Mouse (Mus musculus): Measurements from ENCODE around the gene Sfi1. TPM values are rescaled to one million over a fixed set of nuclear protein-coding genes. Genes with fewer than 3 reads are reported as not detected.
A peak's percentile ranks its signal among the peaks of the same experiment; 100 is the strongest.
"Not testable (repeated sequence)": the region's sequence is repeated elsewhere in the genome, so short reads cannot be mapped to it uniquely, and the experiment has no call there.

The Sfi1 gene
- total RNA-seq (2014; fragmentation: Nextera tagmentation) (10.4 and 12.3 TPM in 2 replicates), total RNA-seq (2017) (8.0 and 18.0 TPM in 2 replicates)

GRCm38 (mm10) chr11:3193363-3193762, at the start of gene Sfi1:
Sfi1 (minus strand) TSS chr11:3193463.
- ATAC-seq (replicated peaks; ENCODE audit: poor library complexity, severe bottlenecking): no peak

GRCm38 (mm10) chr11:3242395-3242794, 49.1 kb upstream of the Sfi1 start:
- no peak for ATAC-seq (replicated peaks; ENCODE audit: poor library complexity, severe bottlenecking)

DNA sequence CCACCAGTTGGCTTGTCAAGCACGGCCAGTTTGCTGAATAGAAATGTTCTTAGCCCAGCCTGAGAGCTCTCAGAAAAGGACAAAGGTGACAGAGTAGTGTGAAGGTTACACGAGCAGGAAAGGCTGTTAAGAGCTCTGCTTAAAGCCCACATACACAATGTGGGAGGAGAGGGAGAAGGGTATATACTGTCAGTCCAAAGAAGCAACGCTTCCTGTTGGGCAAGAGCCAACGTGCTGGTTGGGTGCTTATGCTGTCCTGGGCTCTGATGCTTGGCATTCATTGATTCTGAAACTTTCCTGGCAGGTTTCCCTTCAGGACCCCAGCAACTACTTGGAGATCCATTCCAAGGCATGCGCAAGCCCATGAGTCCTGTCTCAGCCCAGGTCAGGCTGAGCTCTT, 42.0 kb upstream of the Sfi1 start:
- peak; percentile 65 for ATAC-seq (replicated peaks; ENCODE audit: poor library complexity, severe bottlenecking)

- no peak for ATAC-seq (replicated peaks; ENCODE audit: poor library complexity, severe bottlenecking)
Observed at GRCm38 (mm10) chr11:3233704-3234103, 40.4 kb upstream of the Sfi1 start.

- peak; percentile 60 for ATAC-seq (replicated peaks; ENCODE audit: poor library complexity, severe bottlenecking)
Observed at GRCm38 (mm10) chr11:3232248-3232647, 39.0 kb upstream of the Sfi1 start.

- no peak for ATAC-seq (replicated peaks; ENCODE audit: poor library complexity, severe bottlenecking)
Observed at GRCm38 (mm10) chr11:3227113-3227512, 33.9 kb upstream of the Sfi1 start.

DNA sequence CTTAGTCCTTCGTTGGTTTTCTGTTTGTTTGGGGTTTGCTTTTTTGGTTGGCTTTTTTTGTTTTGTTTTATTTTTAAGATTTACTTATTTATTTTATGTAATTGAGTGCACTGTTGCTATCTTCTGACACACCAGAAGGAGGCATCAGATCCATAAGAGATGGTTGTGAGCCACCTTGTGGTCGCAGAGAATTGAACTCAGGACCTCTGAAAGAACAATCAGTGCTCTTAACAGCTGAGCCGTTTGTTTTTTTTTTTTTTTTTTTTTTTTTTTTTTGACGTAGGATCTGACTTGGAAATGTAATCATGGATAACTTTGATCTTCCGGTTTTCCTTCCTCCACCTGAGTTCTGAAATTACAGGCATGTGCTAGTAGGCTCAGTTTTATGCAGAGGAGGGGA, 29.8 kb upstream of the Sfi1 start:
- no peak for ATAC-seq (replicated peaks; ENCODE audit: poor library complexity, severe bottlenecking)

- no peak for ATAC-seq (replicated peaks; ENCODE audit: poor library complexity, severe bottlenecking)
Observed at GRCm38 (mm10) chr11:3212526-3212925, 19.3 kb upstream of the Sfi1 start.

GRCm38 (mm10) chr11:3206783-3207182, 13.5 kb upstream of the Sfi1 start:
- ATAC-seq (replicated peaks; ENCODE audit: poor library complexity, severe bottlenecking): no peak

DNA sequence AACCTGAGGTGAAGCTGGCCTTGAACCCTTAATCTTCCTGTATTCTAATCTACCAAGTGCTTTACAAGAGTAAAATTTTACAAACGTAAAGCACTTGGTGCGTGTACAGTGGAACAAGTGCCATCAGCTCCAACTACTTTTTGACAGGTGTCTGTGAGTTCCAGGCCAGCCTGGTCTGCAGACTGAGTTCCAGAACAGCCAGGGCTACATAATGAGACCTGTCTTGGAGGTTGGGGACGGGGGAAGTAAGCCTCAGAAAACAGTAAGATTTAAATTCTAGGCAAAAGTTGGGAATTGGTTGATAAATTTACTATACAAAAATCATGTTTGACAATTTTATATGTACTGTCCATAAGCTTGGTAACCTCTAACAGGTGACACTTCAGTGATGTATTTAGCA, 11.9 kb upstream of the Sfi1 start:
- ATAC-seq (replicated peaks; ENCODE audit: poor library complexity, severe bottlenecking): no peak

DNA sequence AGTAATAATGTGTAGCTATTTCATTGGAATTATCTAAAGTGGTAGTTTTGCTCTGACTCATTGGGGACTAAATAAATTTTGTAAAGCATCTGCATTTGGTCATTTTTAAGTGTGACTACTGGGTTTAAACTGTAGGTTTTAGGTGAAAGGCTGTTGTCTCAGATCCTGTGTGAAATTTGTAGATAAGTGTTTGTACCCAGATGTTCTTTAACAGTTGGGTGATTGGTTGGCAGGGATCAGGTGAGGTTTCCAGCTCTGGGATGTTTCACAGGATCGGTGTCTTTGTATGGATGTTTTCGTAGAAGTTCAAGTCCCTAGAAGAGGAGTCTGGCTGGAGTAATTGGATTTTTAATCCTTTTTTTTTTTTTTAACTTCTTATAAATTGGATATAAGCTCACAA, 10.5 kb upstream of the Sfi1 start:
- ATAC-seq (replicated peaks; ENCODE audit: poor library complexity, severe bottlenecking): no peak

DNA sequence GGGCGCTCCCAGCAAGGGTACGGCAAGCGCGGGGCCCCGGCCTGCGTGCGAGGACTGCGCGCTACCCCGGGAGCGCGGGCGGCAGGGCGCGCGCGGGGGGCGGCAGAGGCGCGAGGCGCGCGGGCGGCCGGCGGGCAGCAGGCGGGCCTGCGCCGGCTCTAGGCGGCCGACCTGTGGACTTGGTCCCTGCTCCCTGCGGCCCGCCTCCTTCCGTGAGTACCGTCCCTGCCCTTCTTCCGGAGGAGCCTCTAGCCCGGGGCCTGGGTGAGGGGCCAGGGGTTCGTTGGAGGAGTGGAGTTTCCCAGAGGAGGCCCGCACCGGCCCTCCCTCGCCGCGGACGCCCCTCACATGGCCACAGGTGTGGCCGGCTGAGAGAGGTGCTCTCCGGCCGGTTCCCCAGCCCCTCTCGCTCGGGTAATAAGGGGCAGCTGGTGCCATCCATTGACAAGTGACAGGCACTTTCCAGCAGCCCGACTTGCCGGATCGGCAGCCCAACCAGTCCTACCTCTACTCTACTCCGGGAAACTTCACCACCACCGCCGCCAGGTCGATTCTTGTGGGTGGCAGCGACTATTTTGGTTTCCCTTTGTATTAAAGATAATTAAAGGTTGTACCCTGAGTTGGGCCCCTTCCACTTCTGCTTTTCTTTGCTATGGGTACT, 9.6 kb upstream of the Sfi1 start:
- ATAC-seq (replicated peaks; ENCODE audit: poor library complexity, severe bottlenecking): peak; percentile 22

DNA sequence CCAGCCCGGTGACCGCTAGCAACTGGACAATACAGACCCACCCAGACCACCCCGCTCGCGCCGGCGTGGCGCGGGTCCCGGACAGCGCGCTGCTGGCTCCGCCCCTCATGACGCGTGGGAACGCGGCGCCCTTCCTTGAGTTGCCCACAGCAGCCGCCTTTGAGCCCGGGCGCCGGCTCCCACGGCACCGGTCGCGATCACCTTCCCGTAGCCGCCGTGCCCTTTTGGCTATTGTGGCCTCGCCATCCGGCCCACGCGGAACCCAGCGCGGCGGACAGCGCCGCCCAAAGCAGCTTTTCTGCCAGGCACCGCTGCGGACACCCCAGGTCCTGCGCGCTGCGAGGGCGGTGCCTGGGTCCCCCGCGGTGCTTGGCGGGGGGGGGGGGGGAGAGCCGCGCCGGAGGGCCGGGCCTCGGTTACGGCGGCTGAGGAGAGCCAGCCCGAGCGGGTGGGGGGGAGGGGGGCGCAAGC, 9.0 kb upstream of the Sfi1 start, which contains the start of gene Eif4enif1:
TSS of gene Eif4enif1 (plus strand) at position 162 of the 471 bp plus-strand sequence.
- peak; percentile 47 for ATAC-seq (replicated peaks; ENCODE audit: poor library complexity, severe bottlenecking)

GRCm38 (mm10) chr11:3201326-3202230, 8.3 kb upstream of the Sfi1 start:
- ATAC-seq (replicated peaks; ENCODE audit: poor library complexity, severe bottlenecking): peak; percentile 5

DNA sequence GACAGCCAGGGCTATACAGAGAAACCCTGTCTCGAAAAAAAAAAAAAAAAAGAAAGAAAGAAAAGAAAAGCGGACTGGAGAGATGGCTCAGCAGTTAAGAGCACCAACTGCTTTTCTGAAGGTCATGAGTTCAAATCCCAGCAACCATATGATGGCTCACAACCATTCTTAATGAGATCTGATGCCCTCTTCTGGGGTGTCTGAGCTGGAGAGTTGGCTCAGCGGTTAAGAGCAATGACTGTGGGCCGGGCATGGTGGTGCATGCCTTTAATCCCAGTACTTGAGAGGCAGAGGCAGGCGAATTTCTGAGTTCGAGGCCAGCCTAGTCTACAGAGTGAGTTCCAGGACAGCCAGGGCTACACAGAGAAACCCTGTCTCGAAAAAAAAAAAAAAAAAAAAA, 7.4 kb upstream of the Sfi1 start:
- not testable (repeated sequence) for ATAC-seq (replicated peaks; ENCODE audit: poor library complexity, severe bottlenecking)

DNA sequence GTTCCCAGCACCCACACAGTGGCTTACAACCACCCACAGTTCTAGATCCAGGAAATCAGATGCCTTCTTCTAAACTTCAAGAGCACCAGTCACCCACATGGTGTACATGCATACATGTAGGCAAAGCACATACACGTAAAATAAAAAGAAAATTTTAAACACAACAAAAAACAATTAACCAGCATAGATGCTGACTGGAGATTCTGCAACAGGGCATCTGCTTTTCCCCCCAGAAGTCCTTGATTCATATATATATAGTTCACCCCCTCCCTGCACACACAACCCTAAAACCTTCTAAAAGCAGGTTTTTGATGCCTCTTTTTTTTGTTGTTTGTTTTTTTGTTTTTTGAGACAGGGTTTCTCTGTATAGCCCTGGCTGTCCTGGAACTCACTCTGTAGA, 10.6 kb downstream of the Sfi1 start:
- not testable (repeated sequence) for ATAC-seq (replicated peaks; ENCODE audit: poor library complexity, severe bottlenecking)

- ATAC-seq (replicated peaks; ENCODE audit: poor library complexity, severe bottlenecking): not testable (repeated sequence)
Observed at GRCm38 (mm10) chr11:3181971-3182370, 11.3 kb downstream of the Sfi1 start.

- 0 out of 2 replicates have a peak, but pooled peaks have one; percentile 2 for ATAC-seq (replicated peaks; ENCODE audit: poor library complexity, severe bottlenecking)
Observed at GRCm38 (mm10) chr11:3181250-3181649, 12.0 kb downstream of the Sfi1 start.

GRCm38 (mm10) chr11:3180510-3181160, 12.6 kb downstream of the Sfi1 start:
- ATAC-seq (replicated peaks; ENCODE audit: poor library complexity, severe bottlenecking): not testable (repeated sequence)

DNA sequence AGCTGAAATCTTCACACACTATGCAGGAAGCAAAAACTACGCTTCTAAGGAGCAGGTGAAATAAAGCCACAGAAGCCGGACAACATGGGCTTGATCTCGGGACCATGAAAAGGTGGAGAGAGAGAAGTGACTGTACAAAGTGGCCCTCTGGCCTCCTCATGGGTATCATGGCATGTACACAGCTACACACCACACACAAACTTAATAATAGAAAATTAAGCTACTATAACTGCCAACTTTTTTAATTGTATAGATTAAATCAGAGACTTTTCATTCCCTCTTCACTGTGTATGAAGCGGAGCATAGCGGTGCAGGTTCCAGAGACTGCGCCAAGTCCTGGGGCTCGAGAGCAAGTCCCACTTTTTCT, 13.6 kb downstream of the Sfi1 start:
- ATAC-seq (replicated peaks; ENCODE audit: poor library complexity, severe bottlenecking): not testable (repeated sequence)
